Mouse (Mus musculus): ENCODE measurements around the gene Gm49486.

GRCm38 (mm10) chr15:79201491-79202150 lies 27.6 kb upstream of the Gm49486 start:
- no peak for TF ChIP-seq CTCF (conservative IDR thresholded peaks at IDR 0.05; ENCODE audit: insufficient read depth, insufficient read length, low read depth, low read length)
- no peak for TF ChIP-seq POLR2A (IDR thresholded peaks at IDR 0.05; ENCODE audit: low read depth, low read length)

All from kidney, adult 2 months (tissue).